Mouse (Mus musculus): ENCODE measurements around the gene Wdr37.

DNA sequence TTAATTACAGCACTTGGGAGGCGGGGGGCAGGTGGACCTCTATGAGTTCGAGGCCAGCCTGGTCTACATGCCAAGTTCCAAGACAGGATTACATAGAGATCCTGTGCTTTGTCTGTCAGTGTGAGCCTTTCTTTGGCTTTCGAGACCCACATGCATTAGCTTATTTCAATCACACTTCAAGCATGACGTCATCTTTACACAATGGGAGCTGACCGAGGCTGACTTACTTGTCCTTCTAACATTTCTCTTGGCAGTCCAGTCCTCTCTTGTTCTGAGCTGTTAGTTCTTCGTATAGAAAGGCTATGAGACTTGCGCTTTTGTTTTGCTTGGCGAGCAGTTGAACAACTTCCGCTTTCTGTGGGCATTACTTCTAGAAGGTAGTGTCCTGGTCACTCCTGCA lies 10.8 kb downstream of the Wdr37 start:
- TF ChIP-seq CTCF (IDR thresholded peaks at IDR 0.05) (no peak), EP300 (IDR thresholded peaks at IDR 0.05) (no peak)

All from lung, postnatal 0 days (tissue).